Mouse (Mus musculus) cerebellum, adult 18-20 months (tissue): ENCODE data around the gene Adgrl2.

Experiments used
- DNase-seq, 2 experiments: peaks; one replicate each; pipeline ENCODE4 v3.0.0; 2021

Gene Adgrl2

GRCm38 (mm10) chr3:148818414-148819105, 171.8 kb downstream of the Adgrl2 start:
- DNase-seq: no peak

DNA sequence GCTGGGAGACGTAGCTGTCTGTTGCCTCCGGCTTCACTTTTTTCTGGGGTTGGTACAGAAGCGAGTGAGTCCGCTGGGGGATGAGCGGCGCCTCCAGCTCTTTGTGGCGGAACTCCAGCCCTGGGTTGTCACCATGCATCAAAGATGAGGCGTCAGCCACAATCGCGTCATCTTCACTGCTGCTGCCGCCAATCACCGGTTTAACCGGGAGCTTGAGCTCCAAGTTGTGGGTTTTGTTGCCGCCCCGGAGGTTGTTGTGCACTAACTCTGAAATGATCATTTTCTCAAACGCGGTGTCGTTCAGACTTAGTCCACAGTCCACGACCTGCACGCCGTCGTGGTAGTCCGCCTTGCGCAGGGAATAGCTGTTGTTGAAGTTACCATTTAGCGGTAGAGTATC, 172.9 kb downstream of the Adgrl2 start:
- DNase-seq: no peak

DNA sequence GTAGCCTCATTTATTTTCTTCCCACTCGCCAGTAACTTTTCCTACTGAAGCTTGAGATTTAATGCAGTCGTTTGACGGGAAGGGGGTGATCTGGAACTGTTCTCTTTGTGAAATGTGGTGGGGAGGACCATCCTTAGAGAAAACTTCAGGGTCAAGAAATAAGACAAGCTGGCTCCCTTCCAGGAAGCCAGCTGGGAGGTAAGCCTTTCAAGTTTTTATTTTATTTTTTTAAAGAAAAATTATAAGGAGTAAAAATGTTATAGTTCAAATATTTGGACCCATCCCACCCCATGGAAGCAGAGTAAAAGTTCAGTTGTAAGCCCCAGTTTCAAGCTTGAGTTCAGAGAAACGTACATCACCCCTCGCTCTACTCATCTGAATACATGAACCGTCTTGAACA, 177.2 kb downstream of the Adgrl2 start:
- DNase-seq: no peak

DNA sequence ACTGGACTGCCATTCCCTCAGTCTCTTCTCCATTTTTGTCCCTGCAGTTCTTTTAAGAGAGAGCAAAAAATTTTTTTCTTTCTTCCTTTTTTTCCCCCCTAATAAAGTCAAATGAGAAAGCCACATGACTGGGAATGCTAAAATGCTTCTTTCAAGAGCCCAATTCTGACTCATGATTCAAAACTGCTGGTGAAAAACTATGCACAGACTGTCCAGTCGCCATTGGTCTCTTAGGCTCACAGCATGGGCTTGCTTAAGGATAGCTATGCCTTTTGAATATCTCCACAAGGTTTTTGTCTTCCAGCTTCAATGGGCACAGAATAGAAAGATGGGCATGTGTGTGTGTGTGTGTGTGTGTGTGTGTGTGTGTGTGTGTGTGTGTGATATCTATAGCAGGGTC, 178.3 kb downstream of the Adgrl2 start:
- DNase-seq: no peak

- no peak for DNase-seq
These were observed 183.4 kb downstream of the Adgrl2 start for GRCm38 (mm10) chr3:148806977-148807376.

GRCm38 (mm10) chr3:148793286-148793913, 197.0 kb downstream of the Adgrl2 start:
- no peak for DNase-seq

DNA sequence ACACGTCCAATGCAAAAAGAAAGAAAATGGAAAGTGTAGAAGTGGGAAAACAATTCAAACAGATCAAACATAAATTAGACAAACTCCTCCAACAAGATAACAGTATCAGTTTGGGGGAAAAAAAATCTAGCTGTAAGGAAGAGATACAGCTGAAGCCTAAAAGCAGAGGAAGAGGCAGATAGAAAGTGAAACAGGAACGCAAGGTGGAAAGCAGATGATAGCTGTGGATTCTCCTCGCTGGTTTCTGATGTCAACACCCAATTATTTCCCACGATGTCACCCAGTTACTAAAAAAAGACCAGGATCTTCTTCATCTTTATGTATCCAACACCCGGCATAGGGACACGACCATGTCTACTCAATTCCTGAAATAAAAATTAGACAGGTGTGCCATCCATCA, 220.0 kb downstream of the Adgrl2 start:
- no peak for DNase-seq
